Mouse (Mus musculus) forebrain, embryonic 10.5 days (tissue): ENCODE data around the gene Pawr. TPM values are rescaled to one million over a fixed set of nuclear protein-coding genes. Genes with fewer than 3 reads are reported as not detected.
A peak's percentile ranks its signal among the peaks of the same experiment; 100 is the strongest.

Source experiments
- DNase-seq: peaks from one replicate; pipeline ENCODE4 v3.0.0-alpha.2; 2017; ENCODE audit warnings: low spot score; ENCODE audit errors: extremely low spot score
- H3K27ac ChIP-seq: fragments of 300-500 bp; sonication (generic); 2 replicates; pipeline ENCODE4 v1.5.1; 2016; ENCODE audit warnings: mild to moderate bottlenecking
- H3K27me3 ChIP-seq: fragments of 300-500 bp; sonication (generic); 2 replicates; pipeline ENCODE4 v1.6.1; 2016; ENCODE audit warnings: mild to moderate bottlenecking; ENCODE audit not compliant: poor library complexity, severe bottlenecking
- H3K36me3 ChIP-seq: fragments of 300-500 bp; sonication (generic); replicated peaks from 2 replicates; pipeline ENCODE4 v1.6.1; 2016; ENCODE audit warnings: mild to moderate bottlenecking, moderate library complexity
- H3K4me1 ChIP-seq: fragments of 300-500 bp; sonication (generic); 2 replicates; pipeline ENCODE4 v1.6.1; 2016
- H3K4me3 ChIP-seq: fragments of 300-500 bp; sonication (generic); 2 replicates; pipeline ENCODE4 v1.5.1; 2016; ENCODE audit warnings: mild to moderate bottlenecking, moderate library complexity
- H3K9me3 ChIP-seq: fragments of 300-500 bp; sonication (generic); 2 replicates; pipeline ENCODE4 v1.6.1; 2016; ENCODE audit warnings: mild to moderate bottlenecking, moderate library complexity
- WGBS: fragments of 180-500 bp; shearing (Covaris S2); methylation state at CpG from one replicate; pipeline ENCODE4 v1.1.7; 2016; 5-methylcytosine and 5-hydroxymethylcytosine counted together
- polyA plus RNA-seq: library from polyadenylated mRNA; unstranded; fragments of >200 nt; fragmentation: Nextera tagmentation; extraction: Ambion mirVana; gene quantifications from 2 replicates; pipeline ENCODE4 v1.2.1, GENCODE M21; 2016

The Pawr gene
- polyA plus RNA-seq, 1 experiment from 2014 or later: 12.7 TPM

DNA sequence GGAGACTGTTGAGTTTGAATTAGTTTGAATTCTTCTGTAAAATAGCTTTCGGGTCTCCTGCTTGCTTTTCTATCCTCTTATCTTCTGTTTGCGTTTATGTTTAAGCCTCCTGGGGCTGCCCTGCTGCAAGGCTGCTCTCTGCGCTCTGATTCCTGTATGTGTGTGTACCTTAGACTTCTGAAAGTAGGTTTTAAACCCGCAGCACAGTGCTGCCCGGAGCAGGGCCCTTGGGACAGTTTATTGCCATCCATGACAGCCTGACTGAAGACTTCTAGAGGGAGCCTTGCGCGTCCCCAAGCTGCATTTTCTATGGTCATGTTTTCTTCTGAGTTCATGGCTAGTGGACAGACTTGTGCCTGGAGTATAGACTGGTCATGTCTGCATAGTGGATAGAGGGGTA is 74.0 kb downstream of the Pawr start:
- H3K4me1 ChIP-seq: peaks cover 8% of the 10 kb centered on the region
- peaks cover 11% of the 10 kb centered on the region for H3K36me3 ChIP-seq
- no peak overlapping the region for H3K4me3 ChIP-seq
- 84% methylated on average over 7 of the region's 7 CpGs for WGBS
- DNase-seq: no peak
- no peaks in the 10 kb centered on the region for H3K27me3 ChIP-seq
- H3K9me3 ChIP-seq: no peaks in the 10 kb centered on the region
- no peak overlapping the region for H3K27ac ChIP-seq

GRCm38 (mm10) chr10:108406798-108407754 is 75.2 kb downstream of the Pawr start:
- peaks cover 22% of the 10 kb centered on the region for H3K36me3 ChIP-seq
- H3K4me3 ChIP-seq: no peak overlapping the region
- no peak for DNase-seq
- H3K4me1 ChIP-seq: peaks cover 8% of the 10 kb centered on the region
- no peaks in the 10 kb centered on the region for H3K27me3 ChIP-seq
- 93% methylated on average over 12 of the region's 12 CpGs for WGBS
- no peak overlapping the region for H3K27ac ChIP-seq
- no peaks in the 10 kb centered on the region for H3K9me3 ChIP-seq

GRCm38 (mm10) chr10:108408025-108408424 is 76.1 kb downstream of the Pawr start:
- Histone ChIP-seq H3K9me3 (no peaks in the 10 kb centered on the region), H3K36me3 (peaks cover 27% of the 10 kb centered on the region), H3K27me3 (no peaks in the 10 kb centered on the region), H3K4me3 (no peak overlapping the region), H3K4me1 (peaks cover 8% of the 10 kb centered on the region), H3K27ac (no peak overlapping the region)
- no peak for DNase-seq
- WGBS: 76% methylated on average over 5 of the region's 5 CpGs

GRCm38 (mm10) chr10:108408437-108408836 is 76.5 kb downstream of the Pawr start:
- DNase-seq: no peak
- Histone ChIP-seq H3K27ac (no peak overlapping the region), H3K4me1 (peaks cover 8% of the 10 kb centered on the region), H3K27me3 (no peaks in the 10 kb centered on the region), H3K9me3 (no peaks in the 10 kb centered on the region), H3K36me3 (peaks cover 28% of the 10 kb centered on the region), H3K4me3 (no peak overlapping the region)
- 88% methylated on average over 6 of the region's 6 CpGs for WGBS

- peaks cover 32% of the 10 kb centered on the region for H3K36me3 ChIP-seq
Observed at GRCm38 (mm10) chr10:108408986-108409385, 77.1 kb downstream of the Pawr start.

DNA sequence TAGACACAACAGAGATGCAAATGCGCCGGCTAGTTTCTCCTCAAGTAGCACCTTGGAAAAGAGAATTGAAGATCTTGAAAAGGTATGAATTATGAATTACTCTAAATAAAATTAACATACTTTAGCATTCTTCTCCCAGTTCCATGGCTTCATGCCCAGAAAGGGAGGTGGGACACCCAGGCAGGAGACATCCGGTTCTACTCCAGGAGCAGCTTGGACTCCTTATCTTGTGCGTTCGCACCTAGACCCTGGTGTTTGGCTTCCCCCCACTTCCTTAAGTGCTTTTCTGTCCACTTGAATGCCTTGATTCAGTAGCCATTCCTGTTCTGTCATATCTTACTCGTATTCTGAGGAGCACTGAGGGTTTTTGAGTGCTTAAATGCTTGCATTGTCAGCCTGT is 77.6 kb downstream of the Pawr start:
- no peaks in the 10 kb centered on the region for H3K27me3 ChIP-seq
- no peaks in the 10 kb centered on the region for H3K9me3 ChIP-seq
- peaks cover 34% of the 10 kb centered on the region for H3K36me3 ChIP-seq
- no peak for DNase-seq
- H3K4me1 ChIP-seq: peaks cover 8% of the 10 kb centered on the region
- WGBS: 96% methylated on average over 6 of the region's 6 CpGs
- H3K4me3 ChIP-seq: no peak overlapping the region
- H3K27ac ChIP-seq: no peak overlapping the region

More at GRCm38 (mm10) chr10:108408986-108409385, 77.1 kb downstream of the Pawr start:
- 88% methylated on average over 6 of the region's 6 CpGs for WGBS
- Histone ChIP-seq H3K4me1 (peaks cover 8% of the 10 kb centered on the region), H3K27ac (no peak overlapping the region), H3K27me3 (no peaks in the 10 kb centered on the region), H3K4me3 (no peak overlapping the region), H3K9me3 (no peaks in the 10 kb centered on the region)
- no peak for DNase-seq

GRCm38 (mm10) chr10:108414936-108415635 is 83.2 kb downstream of the Pawr start:
- 89% methylated on average over 14 of the region's 14 CpGs for WGBS
- H3K27me3 ChIP-seq: no peaks in the 10 kb centered on the region
- DNase-seq: no peak
- H3K4me3 ChIP-seq: no peak overlapping the region
- H3K36me3 ChIP-seq: peaks cover 36% of the 10 kb centered on the region
- no peaks in the 10 kb centered on the region for H3K9me3 ChIP-seq
- no peaks in the 10 kb centered on the region for H3K4me1 ChIP-seq
- no peak overlapping the region for H3K27ac ChIP-seq

DNA sequence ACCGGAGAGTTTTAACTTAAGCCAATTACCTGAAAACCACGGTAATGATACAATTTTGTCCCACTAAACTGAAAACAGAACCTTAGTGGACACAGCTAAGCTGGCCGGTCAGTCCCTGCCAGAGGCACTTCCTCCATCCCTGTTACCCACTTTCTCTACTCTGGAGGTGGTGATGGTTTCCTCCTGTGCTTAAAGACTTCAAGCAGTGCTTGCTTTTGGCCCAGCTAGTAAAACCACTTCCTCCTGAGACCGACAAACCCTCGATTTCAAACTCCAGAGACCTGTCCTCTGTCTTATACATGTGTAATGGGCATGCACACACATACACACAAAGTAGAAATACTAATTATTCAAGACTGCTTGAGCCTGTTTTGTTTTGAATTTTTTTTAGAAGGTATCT is 85.5 kb downstream of the Pawr start:
- H3K4me3 ChIP-seq: no peak overlapping the region

DNA sequence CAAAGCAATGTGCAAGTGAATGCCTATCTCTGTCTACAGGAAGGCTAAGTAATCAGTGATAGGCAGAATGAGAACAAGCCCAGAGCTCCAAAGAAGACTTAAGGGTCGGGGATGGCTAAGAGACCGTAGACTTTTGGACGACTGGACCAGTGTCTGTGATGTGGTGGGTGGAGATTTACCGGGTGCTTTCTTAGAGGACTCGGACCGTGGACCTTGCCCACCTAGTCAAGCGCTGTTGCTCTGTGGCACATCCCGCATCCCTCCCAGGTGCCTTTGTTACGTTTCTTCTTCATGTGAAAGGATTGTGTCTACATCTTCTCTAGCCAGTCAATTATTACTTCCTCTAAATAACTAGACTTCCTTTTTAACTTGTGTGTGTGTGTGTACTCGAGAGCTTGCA is 98.6 kb downstream of the Pawr start:
- H3K4me1 ChIP-seq: peaks cover 35% of the 10 kb centered on the region
- no peaks in the 10 kb centered on the region for H3K9me3 ChIP-seq
- no peak for DNase-seq
- H3K4me3 ChIP-seq: no peak overlapping the region
- no peak overlapping the region for H3K27ac ChIP-seq
- no peaks in the 10 kb centered on the region for H3K36me3 ChIP-seq
- no peaks in the 10 kb centered on the region for H3K27me3 ChIP-seq
- 93% methylated on average over 10 of the region's 10 CpGs for WGBS

More for the DNA sequence above, 85.5 kb downstream of the Pawr start:
- no peak for DNase-seq
- 78% methylated on average over 5 of the region's 5 CpGs for WGBS
- H3K27ac ChIP-seq: no peak overlapping the region
- H3K9me3 ChIP-seq: no peaks in the 10 kb centered on the region
- H3K27me3 ChIP-seq: no peaks in the 10 kb centered on the region
- H3K4me1 ChIP-seq: no peaks in the 10 kb centered on the region
- H3K36me3 ChIP-seq: peaks cover 19% of the 10 kb centered on the region

GRCm38 (mm10) chr10:108432194-108432593 is 100.3 kb downstream of the Pawr start:
- H3K27me3 ChIP-seq: no peaks in the 10 kb centered on the region
- 9% methylated on average over 10 of the region's 10 CpGs for WGBS
- H3K4me3 ChIP-seq: no peak overlapping the region; the same call in 1 of the 2 replicates
- peaks cover 44% of the 10 kb centered on the region for H3K4me1 ChIP-seq
- no peaks in the 10 kb centered on the region for H3K36me3 ChIP-seq
- peak overlapping the region; percentile 59 for H3K27ac ChIP-seq
- no peaks in the 10 kb centered on the region for H3K9me3 ChIP-seq
- DNase-seq: no peak

DNA sequence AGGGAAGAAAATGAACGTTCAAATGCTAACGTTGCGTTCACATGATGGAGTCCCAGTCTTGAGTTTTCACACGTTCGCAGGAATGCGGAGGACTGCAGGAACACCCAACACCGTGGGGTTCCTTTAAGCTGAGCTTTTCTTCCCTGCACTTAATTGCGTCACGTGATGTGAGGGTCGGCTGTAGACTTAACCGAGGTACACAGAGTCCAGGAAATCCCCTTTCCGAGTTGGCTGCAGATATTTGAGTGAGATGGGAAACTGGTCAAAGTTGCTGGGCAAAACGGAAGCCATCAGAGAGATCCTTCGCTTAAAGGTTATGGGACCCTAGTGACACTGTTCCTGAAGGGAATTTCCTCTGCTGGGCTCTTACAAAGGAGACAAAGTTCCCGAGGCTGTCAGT is 102.1 kb downstream of the Pawr start:
- Histone ChIP-seq H3K4me3 (peak overlapping the region; percentile 23; the same call in 1 of the 2 replicates), H3K27me3 (no peaks in the 10 kb centered on the region), H3K27ac (peak overlapping the region; percentile 32; the same call in 1 of the 2 replicates), H3K4me1 (peaks cover 51% of the 10 kb centered on the region), H3K36me3 (no peaks in the 10 kb centered on the region), H3K9me3 (no peaks in the 10 kb centered on the region)
- WGBS: 5% methylated on average over 15 of the region's 15 CpGs
- peak; percentile 43 for DNase-seq

- 34% methylated on average over 5 of the region's 5 CpGs for WGBS
- Histone ChIP-seq H3K27ac (no peak overlapping the region), H3K27me3 (no peaks in the 10 kb centered on the region), H3K4me3 (no peak overlapping the region), H3K4me1 (peaks cover 51% of the 10 kb centered on the region), H3K36me3 (no peaks in the 10 kb centered on the region), H3K9me3 (no peaks in the 10 kb centered on the region)
- no peak for DNase-seq
Observed at GRCm38 (mm10) chr10:108435616-108436015, 103.7 kb downstream of the Pawr start.

- 44% methylated on average over 8 of the region's 8 CpGs for WGBS
- H3K4me1 ChIP-seq: peaks cover 51% of the 10 kb centered on the region
- no peak for DNase-seq
Observed at GRCm38 (mm10) chr10:108436365-108436764, 104.4 kb downstream of the Pawr start.

More at GRCm38 (mm10) chr10:108436365-108436764, 104.4 kb downstream of the Pawr start:
- 0 out of 2 replicates have a peak overlapping the region, but pooled peaks have one; percentile 30 for H3K27ac ChIP-seq
- H3K36me3 ChIP-seq: no peaks in the 10 kb centered on the region
- no peak overlapping the region for H3K4me3 ChIP-seq
- H3K27me3 ChIP-seq: no peaks in the 10 kb centered on the region
- H3K9me3 ChIP-seq: no peaks in the 10 kb centered on the region
